Mouse (Mus musculus) MEL (cell line): ENCODE results near the gene Rif1.

ENCODE experiments used
- CTCF ChIP-seq, 3 experiments: IDR thresholded peaks in 2 of 3; conservative IDR thresholded peaks in 1 of 3; 2 replicates each; pipeline ENCODE4 v1.5.1; 2011 to 2012; ENCODE audit warnings: low read length in 3 of 3, low read depth in 2 of 3, mild to moderate bottlenecking in 2 of 3, improper control_type of control experiment in 1 of 3, inconsistent platforms in 1 of 3, mixed read lengths in 1 of 3, moderate library complexity in 1 of 3; ENCODE audit not compliant: control insufficient read depth in 1 of 3, insufficient read depth in 1 of 3, poor library complexity in 1 of 3, severe bottlenecking in 1 of 3
- E2F4 ChIP-seq: IDR thresholded peaks from 2 replicates; pipeline ENCODE4 v1.6.1; 2011; ENCODE audit warnings: low read depth, low read length, improper control_type of control experiment, borderline replicate concordance
- EP300 ChIP-seq, 2 experiments: IDR thresholded peaks; 2 replicates each; pipeline ENCODE4 v1.6.1; 2011; ENCODE audit warnings: improper control_type of control experiment in 2 of 2, low read length in 2 of 2, low read depth in 1 of 2, mild to moderate bottlenecking in 1 of 2
- GATA1 ChIP-seq: IDR thresholded peaks from 2 replicates; pipeline ENCODE4 v1.6.1; 2011; ENCODE audit warnings: low read depth, low read length, improper control_type of control experiment
- HCFC1 ChIP-seq: IDR thresholded peaks from 2 replicates; pipeline ENCODE4 v1.6.1; 2012; ENCODE audit warnings: low read depth, mild to moderate bottlenecking, inconsistent platforms, low read length, improper control_type of control experiment, moderate library complexity
- JUND ChIP-seq: IDR thresholded peaks from 2 replicates; pipeline ENCODE4 v1.6.1; 2011; ENCODE audit warnings: low read depth, mild to moderate bottlenecking, improper control_type of control experiment, low read length
- POLR2A ChIP-seq, 2 experiments: IDR thresholded peaks; 2 replicates each; pipeline ENCODE4 v1.6.1; 2011 to 2012; ENCODE audit warnings: low read length in 2 of 2, mild to moderate bottlenecking in 2 of 2, control low read depth in 1 of 2, improper control_type of control experiment in 1 of 2, low read depth in 1 of 2, moderate library complexity in 1 of 2; ENCODE audit not compliant: control insufficient read depth in 1 of 2, insufficient read depth in 1 of 2, poor library complexity in 1 of 2
- RAD21 ChIP-seq: IDR thresholded peaks from 2 replicates; pipeline ENCODE4 v1.6.1; 2011; ENCODE audit warnings: mild to moderate bottlenecking, low read depth, low read length, improper control_type of control experiment
- TAL1 ChIP-seq: IDR thresholded peaks from 2 replicates; pipeline ENCODE4 v1.6.1; 2012; ENCODE audit warnings: mild to moderate bottlenecking, inconsistent platforms, low read length, moderate library complexity, mixed read lengths
- TCF12 ChIP-seq: IDR thresholded peaks from 2 replicates; pipeline ENCODE4 v1.6.1; 2014; ENCODE audit warnings: low read depth, mild to moderate bottlenecking, inconsistent platforms, low read length, improper control_type of control experiment, moderate library complexity

GRCm38 (mm10) chr2:52084013-52084412, 11.4 kb downstream of the Rif1 start:
- no peak for TF ChIP-seq CTCF (IDR thresholded peaks at IDR 0.05 in 2 of 3, conservative IDR thresholded peaks at IDR 0.05 in 1 of 3; ENCODE audit: control insufficient read depth in 1 of 3, insufficient read depth in 1 of 3, low read depth in 2 of 3, low read length in 3 of 3, poor library complexity in 1 of 3, severe bottlenecking in 1 of 3)
- no peak for TF ChIP-seq TCF12
- TF ChIP-seq POLR2A (IDR thresholded peaks at IDR 0.05; ENCODE audit: control insufficient read depth in 1 of 2, insufficient read depth in 1 of 2, low read depth in 1 of 2, low read length in 2 of 2, poor library complexity in 1 of 2) = no peak
- TF ChIP-seq EP300 (IDR thresholded peaks at IDR 0.05; ENCODE audit: low read depth in 1 of 2, low read length in 2 of 2) = no peak
- no peak for TF ChIP-seq E2F4
- no peak for TF ChIP-seq GATA1
- no peak for TF ChIP-seq JUND
- no peak for TF ChIP-seq RAD21
- TF ChIP-seq TAL1 = no peak
- TF ChIP-seq HCFC1 = no peak
